Mouse (Mus musculus): ENCODE measurements around the gene Trhr2.

- TF ChIP-seq EP300 (IDR thresholded peaks at IDR 0.05; ENCODE audit: low read depth) (no peak), CTCF (IDR thresholded peaks at IDR 0.05; ENCODE audit: low read depth) (no peak)
Observed at GRCm38 (mm10) chr8:122342806-122343209, 17.7 kb downstream of the Trhr2 start.
